Mouse (Mus musculus) midbrain, embryonic 12.5 days (tissue): ENCODE results near the gene Mtmr1. TPM values are rescaled to one million over a fixed set of nuclear protein-coding genes. Genes with fewer than 3 reads are reported as not detected.
"Not testable (repeated sequence)": the region's sequence is repeated elsewhere in the genome, so short reads cannot be mapped to it uniquely, and the experiment has no call there.

Experiments
- ATAC-seq: fragments of 200-750 bp; cut with Nextera tagmentation; 2 replicates; pipeline ENCODE4 v1.8.0; 2017; ENCODE audit warnings: low read depth, moderate TSS enrichment, moderate library complexity; ENCODE audit not compliant: low FRiP score
- H3K27ac ChIP-seq: fragments of 300-500 bp; sonication (generic); replicated peaks from 2 replicates; pipeline ENCODE4 v1.5.1; 2016; ENCODE audit warnings: mild to moderate bottlenecking
- H3K27me3 ChIP-seq: fragments of 300-500 bp; sonication (generic); 2 replicates; pipeline ENCODE4 v1.6.1; 2016; ENCODE audit warnings: mild to moderate bottlenecking
- H3K36me3 ChIP-seq: fragments of 300-500 bp; sonication (generic); 2 replicates; pipeline ENCODE4 v1.6.1; 2016
- H3K4me1 ChIP-seq: fragments of 300-500 bp; sonication (generic); 2 replicates; pipeline ENCODE4 v1.6.1; 2016
- H3K4me2 ChIP-seq: fragments of 300-500 bp; sonication (generic); replicated peaks from 2 replicates; pipeline ENCODE4 v1.6.1; 2016; ENCODE audit warnings: mild to moderate bottlenecking, moderate library complexity
- H3K4me3 ChIP-seq: fragments of 300-500 bp; sonication (generic); 2 replicates; pipeline ENCODE4 v1.5.1; 2016; ENCODE audit warnings: mild to moderate bottlenecking
- H3K9ac ChIP-seq: fragments of 300-500 bp; sonication (generic); replicated peaks from 2 replicates; pipeline ENCODE4 v1.6.1; 2016; ENCODE audit warnings: mild to moderate bottlenecking, moderate library complexity
- H3K9me3 ChIP-seq: fragments of 300-500 bp; sonication (generic); 2 replicates; pipeline ENCODE4 v1.6.1; 2016; ENCODE audit warnings: mild to moderate bottlenecking
- WGBS: fragments of 180-500 bp; shearing (Covaris S2); methylation state at CpG from one replicate; pipeline ENCODE4 v1.1.7; 2016; 5-methylcytosine and 5-hydroxymethylcytosine counted together
- polyA plus RNA-seq: library from polyadenylated mRNA; unstranded; fragments of >200 nt; fragmentation: Nextera tagmentation; extraction: Ambion mirVana; gene quantifications from 2 replicates; pipeline ENCODE4 v1.2.1, GENCODE M21; 2016

Gene Mtmr1
- polyA plus RNA-seq, result 16.0 and 18.2 TPM in 2 replicates

- H3K4me2 ChIP-seq, result peak within 1 kb of the TSS; percentile 58
- 19% methylated on average over 39 of the region's 47 CpGs for WGBS
- peak; percentile 93 for ATAC-seq
- H3K9ac ChIP-seq, result peak within 1 kb of the TSS; percentile 72
- no peaks in the 10 kb centered on the region for H3K36me3 ChIP-seq
- H3K9me3 ChIP-seq, result no peaks in the 10 kb centered on the region
- peak within 1 kb of the TSS; percentile 76 for H3K27ac ChIP-seq
- no peaks in the 10 kb centered on the region for H3K4me1 ChIP-seq
- peak within 1 kb of the TSS; percentile 59 for H3K4me3 ChIP-seq
- no peaks in the 10 kb centered on the region for H3K27me3 ChIP-seq
These were observed at the start of gene Mtmr1 for GRCm38 (mm10) chrX:71364554-71364991. Mtmr1 (plus strand) TSS chrX:71364760.

- ATAC-seq, result no peak
- no peaks in the 10 kb centered on the region for H3K9me3 ChIP-seq
- WGBS, result 94% methylated on average over 1 of the region's 1 CpGs
- H3K4me3 ChIP-seq, result no peak overlapping the region
- no peaks in the 10 kb centered on the region for H3K4me1 ChIP-seq
- H3K9ac ChIP-seq, result no peak overlapping the region
- no peak overlapping the region for H3K27ac ChIP-seq
- no peak overlapping the region for H3K4me2 ChIP-seq
- H3K36me3 ChIP-seq, result no peaks in the 10 kb centered on the region
- no peaks in the 10 kb centered on the region for H3K27me3 ChIP-seq
These were observed 12.5 kb upstream of the Mtmr1 start for GRCm38 (mm10) chrX:71352033-71352432.

GRCm38 (mm10) chrX:71355331-71355730, 9.2 kb upstream of the Mtmr1 start:
- no peak for ATAC-seq
- no peaks in the 10 kb centered on the region for H3K9me3 ChIP-seq
- H3K4me2 ChIP-seq, result no peak overlapping the region
- no peaks in the 10 kb centered on the region for H3K27me3 ChIP-seq
- no peaks in the 10 kb centered on the region for H3K36me3 ChIP-seq
- H3K27ac ChIP-seq, result no peak overlapping the region
- H3K4me3 ChIP-seq, result no peak overlapping the region
- WGBS, result 69% methylated on average over 1 of the region's 1 CpGs
- no peak overlapping the region for H3K9ac ChIP-seq
- H3K4me1 ChIP-seq, result no peaks in the 10 kb centered on the region

GRCm38 (mm10) chrX:71361793-71362192, 2.8 kb upstream of the Mtmr1 start:
- H3K9me3 ChIP-seq, H3K4me1 ChIP-seq, H3K27me3 ChIP-seq, H3K9ac ChIP-seq, H3K4me2 ChIP-seq, H3K36me3 ChIP-seq, H3K27ac ChIP-seq, ATAC-seq, H3K4me3 ChIP-seq: not testable (repeated sequence)
- WGBS, result 86% methylated on average over 10 of the region's 10 CpGs

GRCm38 (mm10) chrX:71364062-71364461, 498 bp upstream of the Mtmr1 start:
- Histone ChIP-seq H3K9ac (no peak overlapping the region; the same call in 1 of the 2 replicates), H3K27me3 (no peaks in the 10 kb centered on the region)
- no peak for ATAC-seq

GRCm38 (mm10) chrX:71365011-71365410, 451 bp downstream of the Mtmr1 start:
- 30% methylated on average over 17 of the region's 20 CpGs for WGBS
- Histone ChIP-seq H3K9me3 (no peaks in the 10 kb centered on the region), H3K4me2 (peak overlapping the region; percentile 58), H3K27me3 (no peaks in the 10 kb centered on the region), H3K4me1 (no peaks in the 10 kb centered on the region), H3K9ac (peak overlapping the region; percentile 72), H3K4me3 (peak overlapping the region; percentile 59), H3K27ac (peak overlapping the region; percentile 76), H3K36me3 (no peaks in the 10 kb centered on the region)
- no peak; the same call in none of the 2 replicates for ATAC-seq

More at GRCm38 (mm10) chrX:71364062-71364461, 498 bp upstream of the Mtmr1 start:
- 73% methylated on average over 5 of the region's 5 CpGs for WGBS
- Histone ChIP-seq H3K9me3 (no peaks in the 10 kb centered on the region), H3K4me1 (no peaks in the 10 kb centered on the region), H3K27ac (no peak overlapping the region), H3K4me3 (peak overlapping the region; percentile 59), H3K4me2 (peak overlapping the region; percentile 58), H3K36me3 (no peaks in the 10 kb centered on the region)

DNA sequence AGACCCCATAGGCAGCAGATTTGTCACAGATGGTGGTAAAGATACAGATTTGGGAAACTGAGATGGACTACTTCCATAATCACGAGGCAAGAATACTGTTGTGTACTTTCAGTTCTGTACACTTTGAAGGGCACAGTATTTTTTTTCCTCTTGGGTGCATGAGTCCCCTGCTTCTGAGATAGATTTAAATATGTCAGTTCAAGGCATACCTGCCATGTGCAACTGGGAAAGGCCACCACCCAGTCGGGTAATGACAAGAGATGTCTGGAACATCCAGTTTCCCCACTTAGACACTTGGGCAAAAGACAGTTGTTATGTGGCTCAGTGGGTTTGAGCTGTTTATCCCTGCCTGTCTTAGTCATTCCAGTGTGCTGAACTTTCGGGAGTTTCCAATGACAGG, 950 bp downstream of the Mtmr1 start:
- 0 out of 2 replicates have a peak, but pooled peaks have one; percentile 4 for ATAC-seq
- Histone ChIP-seq H3K27ac (no peak overlapping the region), H3K4me1 (no peaks in the 10 kb centered on the region), H3K9ac (no peak overlapping the region; the same call in 1 of the 2 replicates), H3K27me3 (no peaks in the 10 kb centered on the region), H3K4me2 (peak overlapping the region; percentile 58), H3K9me3 (no peaks in the 10 kb centered on the region), H3K36me3 (no peaks in the 10 kb centered on the region), H3K4me3 (peak overlapping the region; percentile 59)
- 66% methylated on average over 3 of the region's 3 CpGs for WGBS

GRCm38 (mm10) chrX:71366973-71367372, 2.4 kb downstream of the Mtmr1 start:
- ATAC-seq, result no peak
- Histone ChIP-seq H3K36me3 (no peaks in the 10 kb centered on the region), H3K9ac (no peak overlapping the region), H3K27me3 (no peaks in the 10 kb centered on the region), H3K4me2 (no peak overlapping the region), H3K4me3 (no peak overlapping the region), H3K27ac (no peak overlapping the region), H3K4me1 (no peaks in the 10 kb centered on the region), H3K9me3 (no peaks in the 10 kb centered on the region)

GRCm38 (mm10) chrX:71376781-71377180, 12.2 kb downstream of the Mtmr1 start:
- Histone ChIP-seq H3K9me3 (no peaks in the 10 kb centered on the region), H3K9ac (no peak overlapping the region), H3K4me1 (no peaks in the 10 kb centered on the region), H3K36me3 (no peaks in the 10 kb centered on the region), H3K27ac (no peak overlapping the region), H3K4me3 (no peak overlapping the region), H3K27me3 (no peaks in the 10 kb centered on the region), H3K4me2 (no peak overlapping the region)
- WGBS, result 93% methylated on average over 1 of the region's 1 CpGs
- no peak for ATAC-seq

- H3K4me3 ChIP-seq, result no peak overlapping the region
- no peaks in the 10 kb centered on the region for H3K9me3 ChIP-seq
- H3K4me2 ChIP-seq, result no peak overlapping the region
- H3K4me1 ChIP-seq, result no peaks in the 10 kb centered on the region
- no peaks in the 10 kb centered on the region for H3K27me3 ChIP-seq
- no peak for ATAC-seq
- 82% methylated on average over 2 of the region's 2 CpGs for WGBS
- no peak overlapping the region for H3K9ac ChIP-seq
- H3K27ac ChIP-seq, result no peak overlapping the region
- no peaks in the 10 kb centered on the region for H3K36me3 ChIP-seq
These were observed 13.9 kb downstream of the Mtmr1 start for GRCm38 (mm10) chrX:71378435-71378834.

GRCm38 (mm10) chrX:71381571-71381970, 17.0 kb downstream of the Mtmr1 start:
- H3K4me2 ChIP-seq, result no peak overlapping the region
- no peaks in the 10 kb centered on the region for H3K9me3 ChIP-seq
- whole genome bisulfite sequencing, result 44% methylated on average over 5 of the region's 5 CpGs
- no peaks in the 10 kb centered on the region for H3K27me3 ChIP-seq
- H3K4me3 ChIP-seq, result no peak overlapping the region
- ATAC-seq, result no peak
- H3K27ac ChIP-seq, result no peak overlapping the region
- H3K9ac ChIP-seq, result no peak overlapping the region
- no peaks in the 10 kb centered on the region for H3K4me1 ChIP-seq
- H3K36me3 ChIP-seq, result no peaks in the 10 kb centered on the region

GRCm38 (mm10) chrX:71396326-71396725, 31.8 kb downstream of the Mtmr1 start:
- H3K4me2 ChIP-seq, result no peak overlapping the region
- WGBS, result 81% methylated on average over 4 of the region's 4 CpGs
- no peak overlapping the region for H3K4me3 ChIP-seq
- ATAC-seq, result no peak
- H3K9me3 ChIP-seq, result no peaks in the 10 kb centered on the region
- no peaks in the 10 kb centered on the region for H3K36me3 ChIP-seq
- no peak overlapping the region for H3K9ac ChIP-seq
- no peak overlapping the region for H3K27ac ChIP-seq
- no peaks in the 10 kb centered on the region for H3K27me3 ChIP-seq
- no peaks in the 10 kb centered on the region for H3K4me1 ChIP-seq

DNA sequence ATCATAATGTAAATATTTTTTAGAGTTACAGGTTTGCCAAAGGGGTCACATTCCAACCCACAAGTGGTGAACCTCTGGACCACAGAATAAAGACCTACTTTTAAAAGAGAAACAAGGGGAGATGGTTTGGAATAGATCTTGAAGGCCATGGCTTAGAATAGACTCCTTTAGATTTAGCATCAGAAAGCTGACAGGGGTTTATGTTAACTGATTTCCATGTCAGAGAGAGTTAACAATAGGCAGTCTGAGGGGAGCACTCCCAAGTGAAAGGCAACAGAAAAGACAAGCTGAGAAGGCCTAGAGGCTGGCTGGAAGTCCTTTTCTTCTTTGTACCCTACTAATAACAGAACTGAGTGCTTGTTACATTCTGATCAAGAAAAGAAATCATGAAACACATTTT, 41.7 kb downstream of the Mtmr1 start:
- Histone ChIP-seq H3K4me1 (no peaks in the 10 kb centered on the region), H3K9me3 (no peaks in the 10 kb centered on the region), H3K4me2 (no peak overlapping the region), H3K27me3 (no peaks in the 10 kb centered on the region), H3K27ac (no peak overlapping the region), H3K36me3 (no peaks in the 10 kb centered on the region), H3K9ac (no peak overlapping the region), H3K4me3 (no peak overlapping the region)
- no peak for ATAC-seq
